Mouse (Mus musculus) kidney, adult 2 months (tissue): ENCODE results near the gene A830018L16Rik.

Source experiments
- CTCF ChIP-seq: fragments of 200-500 bp; conservative IDR thresholded peaks from 2 replicates; pipeline ENCODE4 v1.5.1; 2011; ENCODE audit warnings: low read depth, mild to moderate bottlenecking, control low read depth, low read length, moderate library complexity, mixed read lengths; ENCODE audit not compliant: insufficient read depth, insufficient read length
- POLR2A ChIP-seq: fragments of 200-500 bp; IDR thresholded peaks from one replicate; pipeline ENCODE4 v1.6.1; 2011; ENCODE audit warnings: low read depth, low read length, control low read depth

GRCm38 (mm10) chr1:11792820-11793219, 378.9 kb downstream of the A830018L16Rik start:
- TF ChIP-seq CTCF (no peak), POLR2A (no peak)
